Comparison of ENCODE assay signal across 8 mouse cellular contexts in genomic region chr1:134077389-134078060, GRCm38 (mm10). TPM values are rescaled to one million over a fixed set of nuclear protein-coding genes. Genes with fewer than 3 reads are reported as not detected.
A peak's percentile ranks its signal among the peaks of the same experiment; 100 is the strongest.
DNase-seq lines count a peak whose midpoint lies in the region; ATAC-seq and TF ChIP-seq lines count a peak whose summit lies in the region.

No protein-coding gene starts in this region.

- DNase-seq in spleen, adult 2 months (ENCODE audit: low read depth in 1 of 2, low spot score in 2 of 2) = no peak
- no peak for DNase-seq in spleen, adult 12 weeks (ENCODE audit: low spot score)
- peak; percentile 79 to 80 for DNase-seq in cerebellum, postnatal 10 days
- no peak for DNase-seq in limb, embryonic 10.5 days (ENCODE audit: low spot score)
- DNase-seq in right cerebral cortex, adult 18-20 months = no peak
- DNase-seq in right cerebral cortex, postnatal 4 days = no peak

- H3K9me3 ChIP-seq in heart, embryonic 14.5 days (ENCODE audit: control insufficient read depth, low read length) = no peaks in the 10 kb centered on the region
- H3K9me3 ChIP-seq in limb, embryonic 10.5 days (replicated peaks) = no peaks in the 10 kb centered on the region
- H3K9me3 ChIP-seq in midbrain, embryonic 13.5 days = no peaks in the 10 kb centered on the region

- TF ChIP-seq POLR2A in spleen, adult 2 months (IDR thresholded peaks at IDR 0.05; ENCODE audit: low read depth, low read length) = no peak

- no peak for ATAC-seq in heart, embryonic 14.5 days (ENCODE audit: insufficient number of reproducible peaks, insufficient read depth, low FRiP score, low read depth)
- no peak for ATAC-seq in midbrain, embryonic 13.5 days

- 1% methylated on average over 14 of the region's 14 CpGs for WGBS in spleen, adult 2 months
- 30% methylated on average over 14 of the region's 14 CpGs for WGBS in heart, embryonic 14.5 days
- WGBS in limb, embryonic 10.5 days = 61% methylated on average over 14 of the region's 14 CpGs
- 19% methylated on average over 14 of the region's 14 CpGs for WGBS in midbrain, embryonic 13.5 days

- peak overlapping the region; percentile 95 for H3K4me3 ChIP-seq in spleen, adult 2 months (ENCODE audit: extremely low read depth, insufficient read depth, insufficient read length)
- peak overlapping the region; percentile 82 to 85 for H3K4me3 ChIP-seq in heart, embryonic 14.5 days (ENCODE audit: control insufficient read depth in 1 of 2, insufficient read depth in 1 of 2, low read depth in 1 of 2, low read length in 2 of 2)
- H3K4me3 ChIP-seq in limb, embryonic 10.5 days = peak overlapping the region; percentile 71
- H3K4me3 ChIP-seq in midbrain, embryonic 13.5 days (replicated peaks) = peak overlapping the region; percentile 75

- peaks cover 30% of the 10 kb centered on the region for H3K4me1 ChIP-seq in spleen, adult 2 months (ENCODE audit: control insufficient read depth, insufficient read depth, insufficient read length)
- peaks cover 42 to 61% of the 10 kb centered on the region in 2 experiments for H3K4me1 ChIP-seq in heart, embryonic 14.5 days (ENCODE audit: control insufficient read depth in 2 of 2, insufficient read depth in 2 of 2, low read length in 2 of 2)
- peaks cover 37% of the 10 kb centered on the region for H3K4me1 ChIP-seq in limb, embryonic 10.5 days
- peaks cover 72% of the 10 kb centered on the region for H3K4me1 ChIP-seq in midbrain, embryonic 13.5 days (replicated peaks)

- peak overlapping the region; percentile 88 for H3K27ac ChIP-seq in spleen, adult 2 months (ENCODE audit: insufficient read depth, low read length)
- H3K27ac ChIP-seq in heart, embryonic 14.5 days (replicated peaks in 1 of 2; ENCODE audit: control insufficient read depth in 1 of 2, insufficient read depth in 1 of 2, low read depth in 2 of 2, low read length in 2 of 2) = peak overlapping the region; percentile 69 to 83
- peak overlapping the region; percentile 85; the same call in 1 of the 2 replicates for H3K27ac ChIP-seq in limb, embryonic 10.5 days
- peak overlapping the region; percentile 86 for H3K27ac ChIP-seq in midbrain, embryonic 13.5 days

- H3K27me3 ChIP-seq in spleen, adult 2 months (ENCODE audit: control insufficient read depth, insufficient read depth, low read length) = no peaks in the 10 kb centered on the region
- no peaks in the 10 kb centered on the region for H3K27me3 ChIP-seq in heart, embryonic 14.5 days (ENCODE audit: control insufficient read depth, insufficient read depth, low read length)
- peaks cover 13% of the 10 kb centered on the region for H3K27me3 ChIP-seq in limb, embryonic 10.5 days (ENCODE audit: low read depth, poor library complexity, severe bottlenecking)
- H3K27me3 ChIP-seq in midbrain, embryonic 13.5 days = no peaks in the 10 kb centered on the region

- peak overlapping the region; percentile 98 for H3K9ac ChIP-seq in heart, embryonic 14.5 days (ENCODE audit: low read length)
- H3K9ac ChIP-seq in midbrain, embryonic 13.5 days (replicated peaks) = peak overlapping the region; percentile 92

- peak overlapping the region; percentile 84 for H3K4me2 ChIP-seq in heart, embryonic 14.5 days (ENCODE audit: low read length)
- H3K4me2 ChIP-seq in midbrain, embryonic 13.5 days (replicated peaks) = peak overlapping the region; percentile 72

- no peak for TF ChIP-seq CTCF in spleen, adult 2 months (IDR thresholded peaks at IDR 0.05; ENCODE audit: extremely low read depth, insufficient read depth, insufficient read length, insufficient replicate concordance)

- peaks cover 26% of the 10 kb centered on the region for H3K36me3 ChIP-seq in spleen, adult 2 months (ENCODE audit: control insufficient read depth, insufficient read depth, low read length)
- H3K36me3 ChIP-seq in heart, embryonic 14.5 days (ENCODE audit: control insufficient read depth, insufficient read depth, low read length) = peaks cover 33% of the 10 kb centered on the region
- H3K36me3 ChIP-seq in limb, embryonic 10.5 days = peaks cover 20% of the 10 kb centered on the region
- H3K36me3 ChIP-seq in midbrain, embryonic 13.5 days = peaks cover 10% of the 10 kb centered on the region; the same call in 1 of the 2 replicates

RNA-seq across cellular contexts. Expression of gene Btg2, which starts 1.4 kb away (rescaled TPM):
- polyA plus RNA-seq in spleen, adult 2 months (2012; rRNA removed) = 115 and 123 TPM in 2 replicates
- 34.7 and 36.9 TPM in 2 replicates for polyA plus RNA-seq in heart, embryonic 14.5 days (2014; fragmentation: Nextera tagmentation; extraction: Ambion mirVana)
- polyA plus RNA-seq in limb, embryonic 10.5 days (2016; fragmentation: Nextera tagmentation; extraction: Ambion mirVana) = 10.1 and 17.7 TPM in 2 replicates
- 109 and 110 TPM in 2 replicates for polyA plus RNA-seq in midbrain, embryonic 13.5 days (2015; fragmentation: Nextera tagmentation; extraction: Ambion mirVana)

RNA-seq across cellular contexts. Expression of gene Chit1, which starts 33.5 kb away (rescaled TPM):
- polyA plus RNA-seq in spleen, adult 2 months (2012; rRNA removed) = 0.20 TPM in 1 of 2 replicates, not detected in the other
- 0.46 and 0.96 TPM in 2 replicates for polyA plus RNA-seq in heart, embryonic 14.5 days (2014; fragmentation: Nextera tagmentation; extraction: Ambion mirVana)
- not detected in 2 replicates for polyA plus RNA-seq in limb, embryonic 10.5 days (2016; fragmentation: Nextera tagmentation; extraction: Ambion mirVana)
- polyA plus RNA-seq in midbrain, embryonic 13.5 days (2015; fragmentation: Nextera tagmentation; extraction: Ambion mirVana) = 0.09 and 0.27 TPM in 2 replicates

RNA-seq across cellular contexts. Expression of gene Fmod, which starts 40.5 kb away (rescaled TPM):
- 10.6 and 12.4 TPM in 2 replicates for polyA plus RNA-seq in spleen, adult 2 months (2012; rRNA removed)
- polyA plus RNA-seq in heart, embryonic 14.5 days (2014; fragmentation: Nextera tagmentation; extraction: Ambion mirVana) = 15.9 and 18.0 TPM in 2 replicates
- 2.4 and 2.5 TPM in 2 replicates for polyA plus RNA-seq in limb, embryonic 10.5 days (2016; fragmentation: Nextera tagmentation; extraction: Ambion mirVana)
- 5.5 and 5.7 TPM in 2 replicates for polyA plus RNA-seq in midbrain, embryonic 13.5 days (2015; fragmentation: Nextera tagmentation; extraction: Ambion mirVana)

Comparison
In these comparisons a context has a peak if more than half of its experiments do, and no peak if none do; other contexts are left out.
1. DNase-seq: peak in cerebellum, postnatal 10 days (2 of 2); none in spleen, adult 2 months (0 of 2), spleen, adult 12 weeks (single experiment), limb, embryonic 10.5 days (single experiment), right cerebral cortex, adult 18-20 months (single experiment) and right cerebral cortex, postnatal 4 days (single experiment).
2. Peak in every context shown above with its lines, with median percentiles within 50 percentile points of each other: H3K27ac ChIP-seq and H3K4me3 ChIP-seq.